Mouse (Mus musculus): ENCODE results near the gene Zfp518b. TPM values are rescaled to one million over a fixed set of nuclear protein-coding genes. Genes with fewer than 3 reads are reported as not detected.

The Zfp518b gene
- polyA plus RNA-seq (2014; fragmentation: Illumina TruSeq; extraction: RNeasy Lipid Tissue Mini Kit (QIAGEN cat#74804); ENCODE audit: low read depth, low replicate concordance), result 2.9 TPM

DNA sequence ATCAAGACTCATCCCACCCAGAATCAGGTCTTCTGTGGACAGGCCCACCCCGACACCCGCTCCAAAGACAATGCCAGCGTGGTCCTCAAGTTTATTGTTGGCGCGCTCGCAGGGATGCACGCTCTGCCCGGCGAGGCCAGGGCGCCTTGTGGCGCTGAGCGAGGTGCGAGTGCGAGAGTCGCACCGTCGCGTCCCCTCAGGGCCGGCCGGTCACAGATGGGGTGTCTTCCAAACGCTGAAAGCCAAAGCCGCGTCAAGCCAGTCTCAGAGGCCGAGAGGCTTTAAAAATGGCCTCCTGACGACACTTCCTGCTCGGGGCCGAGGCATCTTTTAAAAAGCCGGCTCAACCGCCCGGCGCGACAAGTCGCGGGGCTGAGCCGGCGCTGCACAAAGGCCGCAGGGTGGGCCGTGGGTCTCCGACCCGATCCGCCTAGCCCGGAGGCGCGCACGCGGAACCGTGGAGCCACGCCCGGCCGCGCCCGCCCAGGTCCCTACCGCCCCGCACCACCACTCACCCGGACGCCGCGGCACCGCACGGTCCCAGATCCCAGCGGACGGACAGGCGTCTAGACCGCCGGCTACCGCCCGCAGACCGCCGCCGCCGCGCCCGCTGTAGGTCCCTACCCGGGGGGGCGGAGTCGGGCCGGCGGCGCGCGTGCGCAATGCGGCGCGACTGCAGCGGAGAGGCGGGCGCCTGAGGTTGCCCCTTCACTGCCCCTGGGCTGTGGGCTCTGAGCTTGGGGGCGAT lies at the start of gene Zfp518b:
TSS of gene Zfp518b (minus strand) at position 663 of the 748 bp plus-strand sequence.

Other genes with a start within 250 kb of the Zfp518b start
- gene Slc2a9, start 181.7 kb downstream of the Zfp518b start, polyA plus RNA-seq (2014; fragmentation: Illumina TruSeq; extraction: RNeasy Lipid Tissue Mini Kit (QIAGEN cat#74804); ENCODE audit: low read depth, low replicate concordance), result 1.3 TPM
- gene Wdr1, start 121.6 kb downstream of the Zfp518b start, polyA plus RNA-seq (2014; fragmentation: Illumina TruSeq; extraction: RNeasy Lipid Tissue Mini Kit (QIAGEN cat#74804); ENCODE audit: low read depth, low replicate concordance), result 102 TPM
- gene Clnk, start 192.0 kb upstream of the Zfp518b start, polyA plus RNA-seq (2014; fragmentation: Illumina TruSeq; extraction: RNeasy Lipid Tissue Mini Kit (QIAGEN cat#74804); ENCODE audit: low read depth, low replicate concordance), result not detected